ENCODE assay signal across 21 mouse cellular contexts in the genomic region with DNA sequence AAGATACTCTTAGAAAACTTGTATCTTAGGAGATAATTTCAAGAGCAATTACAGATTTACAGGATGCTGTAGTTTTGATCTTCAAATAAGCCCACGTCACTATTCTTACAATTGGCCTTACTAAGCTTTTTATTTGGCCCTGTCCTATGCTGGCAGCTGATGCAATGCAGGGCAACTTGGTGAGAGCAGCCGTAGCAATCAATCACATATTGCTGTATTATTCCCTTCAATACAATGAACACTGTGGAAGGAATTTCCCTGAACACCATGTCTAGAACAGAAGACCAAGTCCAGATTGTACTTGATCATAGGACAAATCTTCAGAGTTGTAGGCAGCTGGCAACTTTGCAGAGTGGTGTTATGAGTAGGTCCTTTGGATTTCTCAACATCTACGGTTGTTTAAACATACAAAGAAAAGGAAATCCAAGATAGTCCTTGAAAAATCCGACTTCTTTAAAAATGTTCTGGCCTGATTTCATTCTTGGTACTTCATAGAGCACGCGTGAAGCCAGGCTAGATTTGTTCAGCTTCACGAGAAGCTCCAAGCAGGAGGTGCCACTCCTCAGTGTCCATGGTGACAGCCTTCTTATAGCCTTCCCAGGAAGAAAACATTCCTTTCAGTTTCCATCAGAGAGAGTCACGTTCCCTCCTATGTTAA. TPM values are rescaled to one million over a fixed set of nuclear protein-coding genes. Genes with fewer than 3 reads are reported as not detected.
DNase-seq lines count a peak whose midpoint lies in the region; ATAC-seq and TF ChIP-seq lines count a peak whose summit lies in the region.
"Had no signal": no experiment of that assay in that cellular context is flagged by ENCODE, and none has a peak within 500 bp of the region (broad histone marks: within the 10 kb centered on the region; RNA-seq: fewer than 3 reads in every experiment).

No protein-coding gene starts in this region.

- no peak for TF ChIP-seq CTCF in forebrain, postnatal 0 days (IDR thresholded peaks at IDR 0.05; ENCODE audit: low read depth)

- whole genome bisulfite sequencing in forebrain, postnatal 0 days = 80% methylated on average over 8 of the region's 8 CpGs
- 92% methylated on average over 8 of the region's 8 CpGs for WGBS in forebrain, embryonic 10.5 days
- 89% methylated on average over 8 of the region's 8 CpGs for WGBS in midbrain, embryonic 14.5 days

- H3K9me3 ChIP-seq in forebrain, postnatal 0 days (ENCODE audit: low read length) = no peaks in the 10 kb centered on the region
- no peaks in the 10 kb centered on the region for H3K9me3 ChIP-seq in forebrain, embryonic 10.5 days
- H3K9me3 ChIP-seq in midbrain, embryonic 14.5 days (ENCODE audit: control insufficient read depth, low read length) = no peaks in the 10 kb centered on the region
- H3K9me3 ChIP-seq: forebrain, embryonic 13.5 days; heart, embryonic 13.5 days; lung, embryonic 15.5 days; neural tube, embryonic 15.5 days had no signal

- peak; percentile 9 for DNase-seq in forebrain, postnatal 0 days
- no peak for DNase-seq in forebrain, embryonic 10.5 days (ENCODE audit: extremely low spot score, low spot score)
- DNase-seq in NIH3T3 (ENCODE audit: low read depth) = peak; percentile 61
- peak; percentile 79 for DNase-seq in fibroblast of lung, adult 2 months (ENCODE audit: low read depth)
- peak; percentile 42 for DNase-seq in lung, postnatal 25 days (ENCODE audit: low spot score)
- DNase-seq in kidney, adult 18-20 months = no peak
- DNase-seq in midbrain, embryonic 14.5 days = no peak
- DNase-seq: cerebellum, adult 18-20 months; cerebellum, postnatal 36 days; heart, adult 11 months; heart, postnatal 4 days; kidney, adult 11 months; kidney, postnatal 4 days; thymus, adult 2 months had no signal

- H3K9ac ChIP-seq in forebrain, postnatal 0 days = no peak overlapping the region
- H3K9ac ChIP-seq in midbrain, embryonic 14.5 days (replicated peaks; ENCODE audit: low read length) = no peak overlapping the region
- H3K9ac ChIP-seq: forebrain, embryonic 13.5 days; heart, embryonic 13.5 days; lung, embryonic 15.5 days; neural tube, embryonic 15.5 days had no signal

- ATAC-seq in forebrain, postnatal 0 days = no peak
- no peak for ATAC-seq in midbrain, embryonic 14.5 days (ENCODE audit: low FRiP score, low TSS enrichment)
- ATAC-seq in megakaryocyte, adult 5-6 weeks (ENCODE audit: poor library complexity, severe bottlenecking) = no peak
- ATAC-seq: forebrain, embryonic 13.5 days had no signal

- no peak overlapping the region for H3K4me3 ChIP-seq in forebrain, postnatal 0 days (ENCODE audit: low read depth, low read length)
- H3K4me3 ChIP-seq in forebrain, embryonic 10.5 days = no peak overlapping the region
- H3K4me3 ChIP-seq in midbrain, embryonic 14.5 days (replicated peaks; ENCODE audit: low read depth, low read length) = no peak overlapping the region
- H3K4me3 ChIP-seq: forebrain, embryonic 13.5 days; heart, embryonic 13.5 days; lung, embryonic 15.5 days; neural tube, embryonic 15.5 days had no signal

- H3K27ac ChIP-seq in forebrain, postnatal 0 days (ENCODE audit: low read depth, low read length) = no peak overlapping the region
- no peak overlapping the region for H3K27ac ChIP-seq in forebrain, embryonic 10.5 days
- no peak overlapping the region for H3K27ac ChIP-seq in midbrain, embryonic 14.5 days (replicated peaks; ENCODE audit: low read depth, low read length)
- H3K27ac ChIP-seq: forebrain, embryonic 13.5 days; heart, embryonic 13.5 days; lung, embryonic 15.5 days; neural tube, embryonic 15.5 days had no signal

- no peak overlapping the region for H3K4me2 ChIP-seq in forebrain, postnatal 0 days (ENCODE audit: low read depth)
- H3K4me2 ChIP-seq in midbrain, embryonic 14.5 days (ENCODE audit: low read length) = no peak overlapping the region
- H3K4me2 ChIP-seq: forebrain, embryonic 13.5 days; heart, embryonic 13.5 days; liver, embryonic 11.5 days; lung, embryonic 15.5 days; midbrain, embryonic 11.5 days; neural tube, embryonic 15.5 days had no signal

- no peaks in the 10 kb centered on the region for H3K36me3 ChIP-seq in forebrain, postnatal 0 days (ENCODE audit: insufficient read depth)
- H3K36me3 ChIP-seq in forebrain, embryonic 10.5 days (replicated peaks) = no peaks in the 10 kb centered on the region
- H3K36me3 ChIP-seq in midbrain, embryonic 14.5 days (ENCODE audit: control insufficient read depth, insufficient read depth, low read length) = no peaks in the 10 kb centered on the region
- H3K36me3 ChIP-seq: heart, embryonic 13.5 days; lung, embryonic 15.5 days; neural tube, embryonic 15.5 days had no signal

- H3K27me3 ChIP-seq in forebrain, postnatal 0 days (ENCODE audit: insufficient read depth, low read length) = no peaks in the 10 kb centered on the region
- no peaks in the 10 kb centered on the region for H3K27me3 ChIP-seq in forebrain, embryonic 10.5 days (ENCODE audit: poor library complexity, severe bottlenecking)
- no peaks in the 10 kb centered on the region for H3K27me3 ChIP-seq in midbrain, embryonic 14.5 days (ENCODE audit: control insufficient read depth, insufficient read depth, low read length)
- H3K27me3 ChIP-seq: forebrain, embryonic 13.5 days; heart, embryonic 13.5 days; lung, embryonic 15.5 days; neural tube, embryonic 15.5 days had no signal

- no peaks in the 10 kb centered on the region for H3K4me1 ChIP-seq in forebrain, postnatal 0 days (ENCODE audit: insufficient read depth)
- H3K4me1 ChIP-seq in forebrain, embryonic 10.5 days = peaks cover 10% of the 10 kb centered on the region; the same call in 1 of the 2 replicates
- H3K4me1 ChIP-seq in midbrain, embryonic 14.5 days (ENCODE audit: control insufficient read depth, insufficient read depth, low read length) = no peaks in the 10 kb centered on the region
- H3K4me1 ChIP-seq: forebrain, embryonic 13.5 days; lung, embryonic 15.5 days; neural tube, embryonic 15.5 days had no signal

RNA-seq across cellular contexts. Expression of gene Vldlr, which starts 44.5 kb away (rescaled TPM):
- 57.6 and 65.3 TPM in 2 replicates for total RNA-seq in forebrain, postnatal 0 days (2014; rRNA removed)
- polyA plus RNA-seq in forebrain, postnatal 0 days (2015; fragmentation: Nextera tagmentation; extraction: Ambion mirVana) = 35.0 and 41.0 TPM in 2 replicates
- 5.3 and 6.0 TPM in 2 replicates for polyA plus RNA-seq in forebrain, embryonic 10.5 days (2016; fragmentation: Nextera tagmentation; extraction: Ambion mirVana)
- 43.7 and 44.6 TPM in 2 replicates for polyA plus RNA-seq in midbrain, embryonic 14.5 days (2014; fragmentation: Nextera tagmentation; extraction: Ambion mirVana)
- total RNA-seq in megakaryocyte, adult 5-6 weeks (2015) = not detected in 2 replicates
- not detected in 2 replicates for total RNA-seq in megakaryocyte, adult 5-6 weeks (2017)

Comparison
In these comparisons a context has a peak if more than half of its experiments do, and no peak if none do; other contexts are left out.
1. DNase-seq: peak in forebrain, postnatal 0 days (single experiment), NIH3T3 (single experiment), fibroblast of lung, adult 2 months (single experiment) and lung, postnatal 25 days (single experiment); none in forebrain, embryonic 10.5 days (single experiment), kidney, adult 18-20 months (single experiment) and midbrain, embryonic 14.5 days (single experiment).